Mouse (Mus musculus) neural tube, embryonic 11.5 days (tissue): ENCODE results near the gene Npy4r. TPM values are rescaled to one million over a fixed set of nuclear protein-coding genes. Genes with fewer than 3 reads are reported as not detected.

Experiments
- ATAC-seq: fragments of 200-750 bp; cut with Nextera tagmentation; 2 replicates; pipeline ENCODE4 v1.8.0; 2017; ENCODE audit warnings: moderate number of reproducible peaks, mild to moderate bottlenecking, moderate TSS enrichment, moderate library complexity; ENCODE audit not compliant: insufficient read depth, low FRiP score, low TSS enrichment
- DNase-seq: peaks from one replicate; pipeline ENCODE4 v3.0.0-alpha.2; 2015; ENCODE audit warnings: low spot score
- H3K27ac ChIP-seq: fragments of 300-500 bp; sonication (generic); 2 replicates; pipeline ENCODE4 v1.5.1; 2014; ENCODE audit warnings: low read depth, mild to moderate bottlenecking, low read length
- H3K27me3 ChIP-seq: fragments of 300-500 bp; sonication (generic); 2 replicates; pipeline ENCODE4 v1.6.1; 2014; ENCODE audit warnings: mild to moderate bottlenecking, low read length, mixed read lengths; ENCODE audit not compliant: control insufficient read depth, insufficient read depth
- H3K36me3 ChIP-seq: fragments of 300-500 bp; sonication (generic); 2 replicates; pipeline ENCODE4 v1.6.1; 2014; ENCODE audit warnings: mild to moderate bottlenecking, low read length, moderate library complexity, mixed read lengths; ENCODE audit not compliant: control insufficient read depth, insufficient read depth
- H3K4me1 ChIP-seq: fragments of 300-500 bp; sonication (generic); 2 replicates; pipeline ENCODE4 v1.6.1; 2014; ENCODE audit warnings: low read length, mixed read lengths; ENCODE audit not compliant: control insufficient read depth, insufficient read depth
- H3K4me2 ChIP-seq: fragments of 300-500 bp; sonication (generic); 2 replicates; pipeline ENCODE4 v1.6.1; 2014; ENCODE audit warnings: low read depth, mild to moderate bottlenecking, moderate library complexity
- H3K4me3 ChIP-seq: fragments of 300-500 bp; sonication (generic); 2 replicates; pipeline ENCODE4 v1.5.1; 2014; ENCODE audit warnings: low read depth, low read length
- H3K9ac ChIP-seq: fragments of 300-500 bp; sonication (generic); 2 replicates; pipeline ENCODE4 v1.6.1; 2014; ENCODE audit warnings: mild to moderate bottlenecking, low read length
- H3K9me3 ChIP-seq: fragments of 300-500 bp; sonication (generic); 2 replicates; pipeline ENCODE4 v1.6.1; 2016; ENCODE audit warnings: low read length; ENCODE audit not compliant: control insufficient read depth
- WGBS: fragments of 180-500 bp; shearing (Covaris S2); extraction: QIAGEN DNeasy Blood & Tissue Kit; methylation state at CpG from one replicate; pipeline ENCODE4 v1.1.7; 2014; 5-methylcytosine and 5-hydroxymethylcytosine counted together
- polyA plus RNA-seq: library from polyadenylated mRNA; unstranded; fragments of >200 nt; fragmentation: Nextera tagmentation; extraction: Ambion mirVana; gene quantifications from 2 replicates; pipeline ENCODE4 v1.2.1, GENCODE M21; 2014

Gene Npy4r
- not detected in 2 replicates for polyA plus RNA-seq

- Histone ChIP-seq H3K36me3 (no peaks in the 10 kb centered on the region), H3K4me2 (no peak within 1 kb of the TSS), H3K27ac (no peak within 1 kb of the TSS), H3K9me3 (no peaks in the 10 kb centered on the region), H3K9ac (no peak within 1 kb of the TSS), H3K4me3 (no peak within 1 kb of the TSS), H3K4me1 (no peaks in the 10 kb centered on the region), H3K27me3 (no peaks in the 10 kb centered on the region)
- DNase-seq (peak; percentile 39), ATAC-seq (no peak)
- 14% methylated on average over 16 of the region's 16 CpGs for WGBS
Observed at GRCm38 (mm10) chr14:34152342-34152741, at the start of gene Npy4r. Gene Npy4r, minus strand, starts transcription at chr14:34152489.

GRCm38 (mm10) chr14:34201231-34202035 is 49.1 kb upstream of the Npy4r start, which contains the start of gene Gprin2:
Gene Gprin2, minus strand, starts transcription at chr14:34201653.
- 0 out of 2 replicates have a peak within 1 kb of the TSS, but pooled peaks have one; percentile 44 for H3K27ac ChIP-seq
- H3K36me3 ChIP-seq: no peaks in the 10 kb centered on the region
- ATAC-seq (peak; percentile 73), DNase-seq (peak; percentile 46)
- H3K9me3 ChIP-seq: no peaks in the 10 kb centered on the region
- H3K4me2 ChIP-seq: peak within 1 kb of the TSS; percentile 96
- 3% methylated on average over 34 of the region's 52 CpGs for WGBS
- peak within 1 kb of the TSS; percentile 67 for H3K9ac ChIP-seq
- H3K4me3 ChIP-seq: peak within 1 kb of the TSS; percentile 70
- no peaks in the 10 kb centered on the region for H3K4me1 ChIP-seq
- 0 out of 2 replicates have a peak, but pooled peaks cover 2% of the 10 kb centered on the region for H3K27me3 ChIP-seq

- DNase-seq (peak; percentile 36), ATAC-seq (peak; percentile 84)
- Histone ChIP-seq H3K27ac (no peak overlapping the region), H3K4me3 (peak overlapping the region; percentile 70), H3K4me2 (peak overlapping the region; percentile 96), H3K36me3 (no peaks in the 10 kb centered on the region), H3K9ac (peak overlapping the region; percentile 67), H3K27me3 (0 out of 2 replicates have a peak, but pooled peaks cover 2% of the 10 kb centered on the region), H3K9me3 (no peaks in the 10 kb centered on the region), H3K4me1 (no peaks in the 10 kb centered on the region)
- 2% methylated on average over 19 of the region's 19 CpGs for WGBS
Observed at GRCm38 (mm10) chr14:34200738-34201230, 48.5 kb upstream of the Npy4r start.

DNA sequence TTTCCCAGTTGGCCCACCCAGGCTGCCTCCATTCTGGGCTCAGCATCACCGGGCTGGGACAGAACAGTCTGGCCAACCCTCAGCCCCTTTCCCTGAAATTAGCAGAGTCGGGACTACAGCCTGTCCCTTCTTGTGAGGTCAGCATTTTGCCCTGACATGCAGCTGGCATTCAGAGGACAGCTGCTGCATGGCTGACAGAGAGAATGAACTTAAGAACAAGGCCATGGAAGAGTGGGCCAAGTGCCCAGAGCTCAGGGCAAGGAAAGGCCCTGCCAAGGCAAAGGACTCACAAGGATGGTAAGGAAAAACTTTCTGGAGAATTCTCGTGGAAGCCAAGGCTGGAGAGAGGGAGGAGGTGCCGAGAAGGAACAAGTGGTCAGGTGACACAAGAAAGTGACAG is 44.4 kb upstream of the Npy4r start:
- Histone ChIP-seq H3K36me3 (no peaks in the 10 kb centered on the region), H3K4me1 (no peaks in the 10 kb centered on the region), H3K4me3 (no peak overlapping the region), H3K27ac (no peak overlapping the region), H3K4me2 (no peak overlapping the region), H3K9ac (no peak overlapping the region), H3K9me3 (no peaks in the 10 kb centered on the region), H3K27me3 (0 out of 2 replicates have a peak, but pooled peaks cover 2% of the 10 kb centered on the region)
- no peak for ATAC-seq
- WGBS: 51% methylated on average over 4 of the region's 4 CpGs
- no peak for DNase-seq

DNA sequence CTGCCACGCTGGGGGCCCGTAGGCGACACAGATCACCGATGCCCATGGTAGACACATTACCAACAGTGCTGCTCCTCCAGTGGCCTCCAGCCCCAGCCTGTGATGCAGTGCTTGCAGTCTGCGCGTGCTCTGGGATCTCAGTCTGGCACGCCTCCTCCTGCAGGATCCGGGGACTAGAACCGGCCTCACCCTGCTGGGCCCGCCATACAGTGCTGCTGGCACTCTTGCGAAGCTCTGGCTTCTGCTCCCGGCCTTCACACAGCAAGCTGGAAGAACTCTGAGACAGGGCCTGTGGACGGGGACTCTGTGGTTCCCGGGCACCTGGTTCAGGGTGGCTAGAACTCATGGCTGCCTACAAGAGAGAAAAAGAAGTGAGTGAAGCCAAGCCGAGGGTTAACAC is 43.2 kb upstream of the Npy4r start:
- no peak overlapping the region for H3K4me2 ChIP-seq
- no peaks in the 10 kb centered on the region for H3K9me3 ChIP-seq
- WGBS: 84% methylated on average over 15 of the region's 15 CpGs
- no peak overlapping the region for H3K27ac ChIP-seq
- H3K27me3 ChIP-seq: 0 out of 2 replicates have a peak, but pooled peaks cover 2% of the 10 kb centered on the region
- H3K36me3 ChIP-seq: no peaks in the 10 kb centered on the region
- ATAC-seq: no peak
- no peak for DNase-seq
- no peaks in the 10 kb centered on the region for H3K4me1 ChIP-seq
- no peak overlapping the region for H3K4me3 ChIP-seq
- H3K9ac ChIP-seq: no peak overlapping the region

GRCm38 (mm10) chr14:34193879-34194278 is 41.6 kb upstream of the Npy4r start:
- no peak overlapping the region for H3K4me3 ChIP-seq
- H3K36me3 ChIP-seq: no peaks in the 10 kb centered on the region
- ATAC-seq (no peak), DNase-seq (no peak)
- H3K4me2 ChIP-seq: no peak overlapping the region
- WGBS: 83% methylated on average over 4 of the region's 4 CpGs
- no peak overlapping the region for H3K9ac ChIP-seq
- no peaks in the 10 kb centered on the region for H3K4me1 ChIP-seq
- no peaks in the 10 kb centered on the region for H3K9me3 ChIP-seq
- H3K27ac ChIP-seq: no peak overlapping the region
- no peaks in the 10 kb centered on the region for H3K27me3 ChIP-seq

GRCm38 (mm10) chr14:34190361-34190760 is 38.1 kb upstream of the Npy4r start:
- H3K4me3 ChIP-seq: no peak overlapping the region
- no peak for DNase-seq
- no peaks in the 10 kb centered on the region for H3K4me1 ChIP-seq
- H3K9me3 ChIP-seq: no peaks in the 10 kb centered on the region
- H3K4me2 ChIP-seq: no peak overlapping the region
- H3K27me3 ChIP-seq: no peaks in the 10 kb centered on the region
- H3K36me3 ChIP-seq: no peaks in the 10 kb centered on the region
- no peak for ATAC-seq
- H3K9ac ChIP-seq: no peak overlapping the region
- 72% methylated on average over 7 of the region's 7 CpGs for WGBS
- H3K27ac ChIP-seq: no peak overlapping the region

- no peaks in the 10 kb centered on the region for H3K9me3 ChIP-seq
- no peak overlapping the region for H3K4me3 ChIP-seq
- no peaks in the 10 kb centered on the region for H3K36me3 ChIP-seq
- no peak overlapping the region for H3K9ac ChIP-seq
- no peaks in the 10 kb centered on the region for H3K27me3 ChIP-seq
- H3K4me2 ChIP-seq: no peak overlapping the region
- H3K27ac ChIP-seq: no peak overlapping the region
- WGBS: 71% methylated on average over 5 of the region's 5 CpGs
- H3K4me1 ChIP-seq: no peaks in the 10 kb centered on the region
- ATAC-seq: no peak
- DNase-seq: peak; percentile 35
Observed at GRCm38 (mm10) chr14:34188629-34189028, 36.3 kb upstream of the Npy4r start.

DNA sequence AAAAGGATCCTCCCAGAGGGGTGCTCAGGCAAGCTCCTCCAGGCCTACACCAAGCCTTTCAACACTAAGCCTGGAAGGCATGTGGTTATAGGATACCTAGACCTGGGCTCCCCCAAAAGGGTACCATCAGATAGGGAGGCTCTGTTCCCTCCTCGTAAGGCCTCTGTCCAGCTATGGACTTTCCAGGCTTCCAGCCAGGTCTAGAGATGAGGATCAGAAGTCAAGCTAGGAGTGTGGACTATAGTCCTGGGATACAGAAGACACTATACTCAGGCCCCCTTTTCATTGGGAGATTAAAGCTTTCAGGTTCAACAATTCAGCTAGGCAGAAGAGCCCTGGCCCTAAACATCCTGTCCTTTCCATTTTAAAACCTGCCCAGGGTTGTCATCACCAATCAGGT is 30.8 kb upstream of the Npy4r start:
- Histone ChIP-seq H3K4me1 (no peaks in the 10 kb centered on the region), H3K27ac (no peak overlapping the region), H3K27me3 (no peaks in the 10 kb centered on the region), H3K36me3 (no peaks in the 10 kb centered on the region), H3K4me3 (no peak overlapping the region), H3K9me3 (no peaks in the 10 kb centered on the region), H3K9ac (no peak overlapping the region), H3K4me2 (no peak overlapping the region)
- ATAC-seq (no peak), DNase-seq (no peak)
- WGBS: 89% methylated on average over 1 of the region's 1 CpGs
